Mouse (Mus musculus): ENCODE measurements around the gene Vmn1r229. TPM values are rescaled to one million over a fixed set of nuclear protein-coding genes. Genes with fewer than 3 reads are reported as not detected.

Vmn1r229 gene
- not detected in 2 replicates for polyA plus RNA-seq (2012; rRNA removed)

GRCm38 (mm10) chr17:20811255-20811654 lies at the start of gene Vmn1r229:
Gene Vmn1r229, plus strand, starts transcription at chr17:20811555.

GRCm38 (mm10) chr17:20786057-20786456 lies 25.3 kb upstream of the Vmn1r229 start, which contains the start of gene Vmn1r228:
Gene Vmn1r228, minus strand, starts transcription at chr17:20786157.

GRCm38 (mm10) chr17:20840144-20840543 lies 28.8 kb downstream of the Vmn1r229 start, which contains the start of gene Vmn1r230:
Gene Vmn1r230, plus strand, starts transcription at chr17:20840444.

Other genes starting within 250 kb of the Vmn1r229 start
- not detected in 2 replicates for gene Vmn2r109, start 246.8 kb upstream of the Vmn1r229 start, polyA plus RNA-seq (2012; rRNA removed)
- not detected in 2 replicates for gene Vmn2r110, start 215.1 kb upstream of the Vmn1r229 start, polyA plus RNA-seq (2012; rRNA removed)
- gene Fpr-rs3, start 186.7 kb upstream of the Vmn1r229 start, polyA plus RNA-seq (2012; rRNA removed) = not detected in 2 replicates
- not detected in 2 replicates for gene Vmn1r226, start 128.7 kb upstream of the Vmn1r229 start, polyA plus RNA-seq (2012; rRNA removed)
- gene Vmn1r227, start 81.7 kb upstream of the Vmn1r229 start, polyA plus RNA-seq (2012; rRNA removed) = not detected in 2 replicates
- gene Vmn1r228, start 25.4 kb upstream of the Vmn1r229 start, polyA plus RNA-seq (2012; rRNA removed) = not detected in 2 replicates
- gene Vmn1r230, start 28.9 kb downstream of the Vmn1r229 start, polyA plus RNA-seq (2012; rRNA removed) = not detected in 2 replicates
- not detected in 2 replicates for gene Vmn1r231, start 93.5 kb downstream of the Vmn1r229 start, polyA plus RNA-seq (2012; rRNA removed)
- not detected in 2 replicates for gene Vmn1r232, start 108.2 kb downstream of the Vmn1r229 start, polyA plus RNA-seq (2012; rRNA removed)
- gene Ppp2r1a, start 133.8 kb downstream of the Vmn1r229 start, polyA plus RNA-seq (2012; rRNA removed) = 75.5 and 93.1 TPM in 2 replicates
- not detected in 2 replicates for gene Vmn1r233, start 184.9 kb downstream of the Vmn1r229 start, polyA plus RNA-seq (2012; rRNA removed)
- gene Zfp160, start 197.3 kb downstream of the Vmn1r229 start, polyA plus RNA-seq (2012; rRNA removed) = 0.15 and 0.23 TPM in 2 replicates

Data from stomach, adult 2 months (tissue).